Mouse (Mus musculus): ENCODE data around the gene Pde4a. TPM values are rescaled to one million over a fixed set of nuclear protein-coding genes. Genes with fewer than 3 reads are reported as not detected.

Pde4a gene
- polyA plus RNA-seq, 1 experiment from 2014 or later = 7.0 TPM

DNA sequence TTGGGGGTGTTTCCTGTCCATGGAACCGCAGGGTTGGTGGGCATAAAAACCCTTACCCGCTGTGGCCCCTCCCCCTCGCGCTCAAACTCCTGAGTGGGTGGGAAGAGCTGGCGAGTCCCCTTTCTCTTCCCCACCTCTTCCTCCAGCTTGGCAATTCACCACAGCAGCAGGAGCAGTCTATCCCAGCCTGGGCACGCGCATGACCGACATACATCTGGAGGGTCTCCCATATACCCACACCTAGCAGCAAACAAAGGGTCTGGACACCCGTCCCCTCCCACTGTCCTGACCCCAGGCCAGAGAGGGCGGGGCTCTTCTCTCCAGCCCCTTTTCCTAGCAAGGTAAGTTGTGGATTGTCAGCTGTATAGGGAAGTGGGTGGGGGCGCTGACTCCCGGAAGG, 12.2 kb upstream of the Pde4a start:
- ATAC-seq (replicated peaks; ENCODE audit: low FRiP score) (no peak), DNase-seq (ENCODE audit: low spot score) (no peak)
- H3K27me3 ChIP-seq (ENCODE audit: control insufficient read depth, insufficient read depth, low read length) = no peaks in the 10 kb centered on the region
- no peaks in the 10 kb centered on the region for H3K36me3 ChIP-seq (ENCODE audit: control insufficient read depth, insufficient read depth, low read length)
- H3K9me3 ChIP-seq (ENCODE audit: control insufficient read depth, low read length) = no peaks in the 10 kb centered on the region
- H3K4me1 ChIP-seq (replicated peaks; ENCODE audit: control insufficient read depth, insufficient read depth, low read length) = peaks cover 6% of the 10 kb centered on the region; the same call in 1 of the 2 replicates
- 0 out of 2 replicates have a peak overlapping the region, but pooled peaks have one; percentile 12 for H3K9ac ChIP-seq (ENCODE audit: low read length)
- peak overlapping the region; percentile 5; the same call in 1 of the 2 replicates for H3K4me3 ChIP-seq (ENCODE audit: low read depth, low read length)
- 3% methylated on average over 12 of the region's 12 CpGs for WGBS
- no peak overlapping the region for H3K27ac ChIP-seq (ENCODE audit: low read depth, low read length)
- H3K4me2 ChIP-seq (ENCODE audit: low read depth, low read length, severe bottlenecking) = peak overlapping the region; percentile 34

DNA sequence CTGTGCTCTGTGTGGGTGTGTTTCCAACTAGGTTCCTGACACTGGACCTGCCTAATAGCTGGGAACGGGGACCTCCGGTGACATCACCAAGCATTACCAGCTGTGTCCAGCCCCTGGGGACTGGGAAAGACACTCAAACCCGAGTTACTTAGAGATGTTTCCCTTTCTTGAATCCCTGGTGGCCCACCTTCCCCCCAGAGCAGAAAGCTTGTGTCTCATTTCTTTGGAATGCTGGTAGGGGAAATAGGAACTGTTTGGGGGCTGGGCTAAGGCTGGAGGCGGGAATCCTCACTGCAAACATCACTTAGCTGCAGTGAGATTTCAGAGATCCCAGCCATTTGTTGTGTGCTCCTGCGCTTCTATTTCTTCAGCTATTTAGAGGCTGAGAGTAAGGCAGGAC, 11.7 kb upstream of the Pde4a start:
- H3K4me1 ChIP-seq (replicated peaks; ENCODE audit: control insufficient read depth, insufficient read depth, low read length) = peaks cover 1% of the 10 kb centered on the region; the same call in 1 of the 2 replicates
- no peak overlapping the region for H3K27ac ChIP-seq (ENCODE audit: low read depth, low read length)
- ATAC-seq (replicated peaks; ENCODE audit: low FRiP score) (no peak), DNase-seq (ENCODE audit: low spot score) (no peak)
- no peak overlapping the region for H3K9ac ChIP-seq (ENCODE audit: low read length)
- H3K9me3 ChIP-seq (ENCODE audit: control insufficient read depth, low read length) = no peaks in the 10 kb centered on the region
- no peaks in the 10 kb centered on the region for H3K27me3 ChIP-seq (ENCODE audit: control insufficient read depth, insufficient read depth, low read length)
- WGBS = 15% methylated on average over 5 of the region's 5 CpGs
- 0 out of 2 replicates have a peak overlapping the region, but pooled peaks have one; percentile 5 for H3K4me3 ChIP-seq (ENCODE audit: low read depth, low read length)
- H3K4me2 ChIP-seq (ENCODE audit: low read depth, low read length, severe bottlenecking) = peak overlapping the region; percentile 34; the same call in 1 of the 2 replicates
- H3K36me3 ChIP-seq (ENCODE audit: control insufficient read depth, insufficient read depth, low read length) = no peaks in the 10 kb centered on the region

DNA sequence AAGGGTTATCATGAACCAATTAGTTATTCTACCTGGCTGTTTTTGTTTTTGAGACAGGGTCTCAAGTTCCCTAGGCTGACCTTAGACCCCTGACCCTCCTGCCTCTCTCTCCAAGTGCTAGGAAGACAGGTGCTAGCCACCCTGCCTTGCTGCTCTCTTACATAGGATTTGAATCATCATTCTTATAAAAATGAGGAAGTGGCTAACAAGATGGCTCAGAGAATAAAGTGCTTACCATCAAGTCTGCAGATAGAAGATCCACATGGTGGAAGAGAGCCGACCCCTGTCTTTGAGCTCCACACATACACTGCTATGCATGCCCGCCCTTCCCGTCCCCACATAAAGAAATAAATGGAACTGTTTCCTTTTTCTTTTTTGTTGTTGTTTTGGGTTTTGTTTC, 10.7 kb upstream of the Pde4a start:
- Histone ChIP-seq H3K36me3 (ENCODE audit: control insufficient read depth, insufficient read depth, low read length) (no peaks in the 10 kb centered on the region), H3K9me3 (ENCODE audit: control insufficient read depth, low read length) (no peaks in the 10 kb centered on the region), H3K9ac (ENCODE audit: low read length) (no peak overlapping the region), H3K4me1 (replicated peaks; ENCODE audit: control insufficient read depth, insufficient read depth, low read length) (no peaks in the 10 kb centered on the region), H3K27me3 (ENCODE audit: control insufficient read depth, insufficient read depth, low read length) (no peaks in the 10 kb centered on the region), H3K4me3 (ENCODE audit: low read depth, low read length) (no peak overlapping the region), H3K27ac (ENCODE audit: low read depth, low read length) (no peak overlapping the region), H3K4me2 (ENCODE audit: low read depth, low read length, severe bottlenecking) (no peak overlapping the region)
- WGBS = 87% methylated on average over 3 of the region's 3 CpGs
- no peak for DNase-seq (ENCODE audit: low spot score)
- no peak for ATAC-seq (replicated peaks; ENCODE audit: low FRiP score)

DNA sequence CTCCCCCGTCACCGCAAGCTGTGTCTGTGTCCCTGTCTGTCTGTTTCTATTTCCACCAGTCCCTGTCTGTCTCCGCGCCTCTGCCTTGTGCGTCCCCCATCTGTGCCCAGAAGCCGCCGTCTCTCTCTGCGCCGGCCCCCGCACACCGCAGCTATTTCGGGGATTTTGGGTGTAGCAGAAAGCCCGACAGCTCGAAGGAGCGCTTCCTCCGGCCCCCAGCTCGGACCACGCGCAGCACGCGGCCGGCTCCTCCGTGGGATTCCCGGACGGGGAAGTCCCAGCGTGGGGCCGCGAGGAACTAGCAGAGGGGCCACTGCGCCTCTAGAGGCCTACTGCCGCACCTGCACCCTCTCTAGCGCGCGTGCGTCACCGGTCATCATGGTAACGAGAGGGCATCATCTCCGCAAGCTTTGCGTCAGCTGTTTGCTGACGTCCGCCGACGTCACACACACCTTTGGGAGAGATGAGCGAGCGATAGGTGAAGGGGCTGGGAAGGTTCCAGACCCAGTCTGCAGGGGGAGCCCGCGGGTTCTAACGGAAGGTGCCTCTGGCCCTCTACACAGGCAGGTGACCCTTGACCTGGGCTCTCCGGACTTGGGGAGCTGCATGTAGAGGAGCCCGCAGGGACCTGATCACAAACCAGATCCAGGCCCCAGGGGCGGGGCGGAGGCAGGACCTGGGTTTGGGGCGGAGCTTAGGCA, 4.2 kb upstream of the Pde4a start:
- ATAC-seq (replicated peaks; ENCODE audit: low FRiP score) (peak; percentile 79), DNase-seq (ENCODE audit: low spot score) (peak; percentile 95)
- under 1% methylated on average over 52 of the region's 52 CpGs for WGBS
- peak overlapping the region; percentile 35 for H3K4me3 ChIP-seq (ENCODE audit: low read depth, low read length)
- H3K4me2 ChIP-seq (ENCODE audit: low read depth, low read length, severe bottlenecking) = peak overlapping the region; percentile 52
- peaks cover 14% of the 10 kb centered on the region for H3K4me1 ChIP-seq (replicated peaks; ENCODE audit: control insufficient read depth, insufficient read depth, low read length)
- H3K9me3 ChIP-seq (ENCODE audit: control insufficient read depth, low read length) = no peaks in the 10 kb centered on the region
- peak overlapping the region; percentile 69 for H3K9ac ChIP-seq (ENCODE audit: low read length)
- H3K36me3 ChIP-seq (ENCODE audit: control insufficient read depth, insufficient read depth, low read length) = no peaks in the 10 kb centered on the region
- no peak overlapping the region for H3K27ac ChIP-seq (ENCODE audit: low read depth, low read length)
- peaks cover 46% of the 10 kb centered on the region for H3K27me3 ChIP-seq (ENCODE audit: control insufficient read depth, insufficient read depth, low read length)

DNA sequence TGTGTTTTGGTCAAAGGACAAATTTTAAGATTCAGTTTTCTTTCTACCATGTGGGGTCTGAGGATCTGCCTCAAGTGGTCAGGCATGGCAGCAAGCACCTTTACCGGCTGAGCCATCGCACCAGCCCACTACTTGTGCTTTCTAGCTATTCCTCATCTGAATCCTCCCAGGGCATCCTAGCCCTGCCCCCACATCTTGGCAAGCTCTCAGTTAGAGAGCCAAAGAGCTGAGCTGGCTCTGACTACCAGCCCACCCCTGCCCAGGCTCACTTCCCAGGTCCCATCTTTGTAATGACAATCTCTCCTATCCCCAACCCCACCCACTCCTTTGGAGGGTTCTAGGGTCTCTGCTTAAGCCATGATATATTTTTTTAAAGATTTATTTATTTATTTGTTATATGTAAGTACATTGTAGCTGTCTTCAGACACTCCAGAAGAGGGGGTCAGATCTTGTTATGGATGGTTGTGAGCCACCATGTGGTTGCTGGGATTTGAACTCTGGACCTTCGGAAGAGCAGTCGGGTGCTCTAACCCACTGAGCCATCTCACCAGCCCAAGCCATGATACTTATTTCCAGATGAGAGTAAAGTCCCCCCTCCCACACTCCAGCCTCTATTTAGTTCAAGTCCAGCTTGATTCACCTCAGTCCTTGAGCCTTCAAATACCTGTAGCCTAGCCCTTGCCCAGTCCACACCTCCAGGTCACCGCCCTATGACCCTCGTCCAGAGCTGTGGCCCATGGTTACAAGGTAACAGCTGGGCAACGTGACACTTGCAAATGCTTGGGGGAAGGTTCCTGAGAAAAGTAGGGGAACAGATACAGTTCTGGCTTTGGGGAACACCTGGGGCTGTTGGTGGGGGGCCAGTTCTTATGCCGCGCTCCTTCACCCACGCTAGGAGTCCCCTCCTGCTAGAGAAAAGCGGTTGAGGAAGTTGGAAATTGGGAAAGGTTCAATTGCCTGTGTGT, 2.1 kb upstream of the Pde4a start:
- H3K27me3 ChIP-seq (ENCODE audit: control insufficient read depth, insufficient read depth, low read length) = peaks cover 57% of the 10 kb centered on the region
- H3K27ac ChIP-seq (ENCODE audit: low read depth, low read length) = no peak overlapping the region
- ATAC-seq (replicated peaks; ENCODE audit: low FRiP score) = no peak
- no peak overlapping the region for H3K4me2 ChIP-seq (ENCODE audit: low read depth, low read length, severe bottlenecking)
- no peaks in the 10 kb centered on the region for H3K36me3 ChIP-seq (ENCODE audit: control insufficient read depth, insufficient read depth, low read length)
- no peak overlapping the region for H3K9ac ChIP-seq (ENCODE audit: low read length)
- WGBS = 32% methylated on average over 11 of the region's 11 CpGs
- no peaks in the 10 kb centered on the region for H3K9me3 ChIP-seq (ENCODE audit: control insufficient read depth, low read length)
- no peak overlapping the region for H3K4me3 ChIP-seq (ENCODE audit: low read depth, low read length)
- H3K4me1 ChIP-seq (replicated peaks; ENCODE audit: control insufficient read depth, insufficient read depth, low read length) = peaks cover 17% of the 10 kb centered on the region
- DNase-seq (ENCODE audit: low spot score) = no peak

DNA sequence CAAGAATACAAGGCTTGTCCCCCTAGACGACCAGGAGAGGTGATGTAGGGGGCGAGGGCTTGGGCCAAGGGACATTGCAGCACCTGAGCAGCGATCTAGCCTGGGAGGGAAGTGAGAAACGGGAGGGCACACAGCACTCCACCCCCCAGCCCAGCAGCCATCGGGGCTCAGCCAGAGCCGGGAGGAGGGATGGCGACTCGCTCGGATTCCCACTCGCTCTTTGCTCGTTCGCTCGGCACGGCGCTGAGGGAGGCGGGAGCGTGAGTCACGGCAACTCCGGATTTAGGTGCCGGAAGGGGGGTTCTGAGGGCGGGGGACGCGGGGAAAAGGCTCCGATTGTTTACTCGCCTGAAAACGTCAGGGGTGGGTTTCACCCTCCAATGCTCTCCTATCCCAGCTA, 1.4 kb upstream of the Pde4a start:
- under 1% methylated on average over 26 of the region's 26 CpGs for WGBS
- Histone ChIP-seq H3K4me1 (replicated peaks; ENCODE audit: control insufficient read depth, insufficient read depth, low read length) (peaks cover 17% of the 10 kb centered on the region), H3K4me3 (ENCODE audit: low read depth, low read length) (no peak overlapping the region), H3K36me3 (ENCODE audit: control insufficient read depth, insufficient read depth, low read length) (no peaks in the 10 kb centered on the region), H3K27me3 (ENCODE audit: control insufficient read depth, insufficient read depth, low read length) (peaks cover 57% of the 10 kb centered on the region), H3K4me2 (ENCODE audit: low read depth, low read length, severe bottlenecking) (0 out of 2 replicates have a peak overlapping the region, but pooled peaks have one; percentile 18), H3K9me3 (ENCODE audit: control insufficient read depth, low read length) (no peaks in the 10 kb centered on the region), H3K9ac (ENCODE audit: low read length) (no peak overlapping the region), H3K27ac (ENCODE audit: low read depth, low read length) (no peak overlapping the region)
- no peak for DNase-seq (ENCODE audit: low spot score)
- ATAC-seq (replicated peaks; ENCODE audit: low FRiP score) = no peak

DNA sequence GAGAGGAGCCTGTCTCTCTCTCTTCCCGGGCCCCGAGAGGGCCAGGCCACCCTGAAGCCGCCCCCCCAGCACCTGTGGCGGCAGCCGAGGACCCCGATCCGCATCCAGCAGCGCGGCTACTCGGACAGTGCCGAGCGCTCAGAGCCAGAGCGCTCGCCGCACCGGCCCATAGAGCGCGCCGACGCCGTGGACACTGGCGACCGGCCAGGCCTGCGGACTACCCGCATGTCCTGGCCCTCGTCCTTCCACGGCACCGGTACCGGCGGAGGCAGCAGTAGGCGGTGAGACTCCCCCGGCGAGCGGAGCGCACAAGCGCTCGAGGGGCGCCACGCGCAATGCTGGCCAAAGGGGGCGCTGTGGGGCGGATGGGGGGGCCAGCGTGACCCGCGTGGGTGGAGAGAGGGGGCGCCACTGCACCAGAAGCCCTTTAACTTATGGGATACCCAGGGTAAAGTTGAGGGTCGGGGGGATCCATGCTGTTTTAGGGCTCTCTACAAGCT, 488 bp downstream of the Pde4a start:
- ATAC-seq (replicated peaks; ENCODE audit: low FRiP score) = no peak
- peaks cover 54% of the 10 kb centered on the region for H3K27me3 ChIP-seq (ENCODE audit: control insufficient read depth, insufficient read depth, low read length)
- 2% methylated on average over 47 of the region's 47 CpGs for WGBS

DNA sequence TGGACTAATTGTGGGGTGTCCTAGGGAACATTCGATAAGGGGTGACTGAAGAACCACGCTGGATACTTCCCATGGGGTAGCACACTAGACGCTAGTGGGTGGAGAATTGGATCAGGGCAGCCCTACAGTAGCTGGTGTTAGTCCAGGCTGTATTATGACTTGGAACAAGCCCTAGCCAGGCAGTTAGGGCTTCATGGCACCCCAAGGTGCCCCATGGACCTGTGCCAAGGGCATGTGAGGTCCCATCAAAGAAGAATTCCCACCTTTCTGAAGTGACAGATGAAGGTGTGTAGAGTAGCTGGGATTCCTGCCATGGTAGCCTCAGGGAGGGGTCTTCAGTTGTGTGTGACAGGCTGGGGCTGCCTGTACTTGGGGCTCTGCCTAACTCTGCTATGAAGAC, 1.0 kb downstream of the Pde4a start:
- H3K9me3 ChIP-seq (ENCODE audit: control insufficient read depth, low read length) = no peaks in the 10 kb centered on the region
- no peak for DNase-seq (ENCODE audit: low spot score)
- no peak overlapping the region for H3K27ac ChIP-seq (ENCODE audit: low read depth, low read length)
- peaks cover 17% of the 10 kb centered on the region for H3K4me1 ChIP-seq (replicated peaks; ENCODE audit: control insufficient read depth, insufficient read depth, low read length)
- peak overlapping the region; percentile 34; the same call in 1 of the 2 replicates for H3K4me3 ChIP-seq (ENCODE audit: low read depth, low read length)
- no peak overlapping the region for H3K9ac ChIP-seq (ENCODE audit: low read length)
- no peak for ATAC-seq (replicated peaks; ENCODE audit: low FRiP score)
- peaks cover 53% of the 10 kb centered on the region for H3K27me3 ChIP-seq (ENCODE audit: control insufficient read depth, insufficient read depth, low read length)
- 38% methylated on average over 3 of the region's 3 CpGs for WGBS
- H3K4me2 ChIP-seq (ENCODE audit: low read depth, low read length, severe bottlenecking) = no peak overlapping the region; the same call in 1 of the 2 replicates
- no peaks in the 10 kb centered on the region for H3K36me3 ChIP-seq (ENCODE audit: control insufficient read depth, insufficient read depth, low read length)

More for the DNA sequence above, 488 bp downstream of the Pde4a start:
- DNase-seq (ENCODE audit: low spot score) = peak; percentile 65
- peak overlapping the region; percentile 34 for H3K4me3 ChIP-seq (ENCODE audit: low read depth, low read length)
- peaks cover 17% of the 10 kb centered on the region for H3K4me1 ChIP-seq (replicated peaks; ENCODE audit: control insufficient read depth, insufficient read depth, low read length)
- no peak overlapping the region for H3K27ac ChIP-seq (ENCODE audit: low read depth, low read length)
- no peaks in the 10 kb centered on the region for H3K36me3 ChIP-seq (ENCODE audit: control insufficient read depth, insufficient read depth, low read length)
- H3K9me3 ChIP-seq (ENCODE audit: control insufficient read depth, low read length) = no peaks in the 10 kb centered on the region
- H3K4me2 ChIP-seq (ENCODE audit: low read depth, low read length, severe bottlenecking) = peak overlapping the region; percentile 57
- no peak overlapping the region for H3K9ac ChIP-seq (ENCODE audit: low read length)

Measured in forebrain, embryonic 11.5 days (tissue).